Mouse (Mus musculus): Measurements from ENCODE around the gene Chst11.

GRCm38 (mm10) chr10:83013984-83014383 is 28.7 kb downstream of the Chst11 start:
- TF ChIP-seq EP300 (IDR thresholded peaks at IDR 0.05; ENCODE audit: insufficient read depth, low read depth, low read length) (no peak), CTCF (IDR thresholded peaks at IDR 0.05; ENCODE audit: low read depth, low read length) (no peak)

Data from ES-Bruce4 (cell line).